Mouse (Mus musculus) hindbrain, embryonic 13.5 days (tissue): ENCODE measurements around the gene Ccdc62. TPM values are rescaled to one million over a fixed set of nuclear protein-coding genes. Genes with fewer than 3 reads are reported as not detected.
A peak's percentile ranks its signal among the peaks of the same experiment; 100 is the strongest.

Experiments
- ATAC-seq: fragments of 200-750 bp; cut with Nextera tagmentation; 2 replicates; pipeline ENCODE4 v1.8.0; 2017; ENCODE audit warnings: moderate TSS enrichment; ENCODE audit not compliant: low FRiP score
- H3K27ac ChIP-seq: fragments of 300-500 bp; sonication (generic); 2 replicates; pipeline ENCODE4 v1.5.1; 2015; ENCODE audit warnings: inconsistent platforms, mild to moderate bottlenecking, moderate library complexity
- H3K27me3 ChIP-seq: fragments of 300-500 bp; sonication (generic); 2 replicates; pipeline ENCODE4 v1.6.1; 2015; ENCODE audit warnings: mild to moderate bottlenecking, inconsistent platforms
- H3K36me3 ChIP-seq: fragments of 300-500 bp; sonication (generic); 2 replicates; pipeline ENCODE4 v1.6.1; 2015; ENCODE audit warnings: mild to moderate bottlenecking, inconsistent platforms
- H3K4me1 ChIP-seq: fragments of 300-500 bp; sonication (generic); replicated peaks from 2 replicates; pipeline ENCODE4 v1.6.1; 2015; ENCODE audit warnings: inconsistent platforms
- H3K4me2 ChIP-seq: fragments of 300-500 bp; sonication (generic); 2 replicates; pipeline ENCODE4 v1.6.1; 2015; ENCODE audit warnings: inconsistent platforms, mild to moderate bottlenecking, moderate library complexity
- H3K4me3 ChIP-seq: fragments of 300-500 bp; sonication (generic); 2 replicates; pipeline ENCODE4 v1.5.1; 2015; ENCODE audit warnings: mild to moderate bottlenecking, inconsistent platforms
- H3K9ac ChIP-seq: fragments of 300-500 bp; sonication (generic); 2 replicates; pipeline ENCODE4 v1.6.1; 2015; ENCODE audit warnings: mild to moderate bottlenecking, inconsistent platforms
- H3K9me3 ChIP-seq: fragments of 300-500 bp; sonication (generic); 2 replicates; pipeline ENCODE4 v1.6.1; 2016; ENCODE audit warnings: inconsistent platforms
- WGBS: fragments of 180-500 bp; shearing (Covaris S2); methylation state at CpG from one replicate; pipeline ENCODE4 v1.1.7; 2015; 5-methylcytosine and 5-hydroxymethylcytosine counted together
- polyA plus RNA-seq: library from polyadenylated mRNA; unstranded; fragments of >200 nt; fragmentation: Nextera tagmentation; extraction: Ambion mirVana; gene quantifications from 2 replicates; pipeline ENCODE4 v1.2.1, GENCODE M21; 2015

Gene Ccdc62
- polyA plus RNA-seq, 1 experiment from 2014 or later = 6.2 TPM

DNA sequence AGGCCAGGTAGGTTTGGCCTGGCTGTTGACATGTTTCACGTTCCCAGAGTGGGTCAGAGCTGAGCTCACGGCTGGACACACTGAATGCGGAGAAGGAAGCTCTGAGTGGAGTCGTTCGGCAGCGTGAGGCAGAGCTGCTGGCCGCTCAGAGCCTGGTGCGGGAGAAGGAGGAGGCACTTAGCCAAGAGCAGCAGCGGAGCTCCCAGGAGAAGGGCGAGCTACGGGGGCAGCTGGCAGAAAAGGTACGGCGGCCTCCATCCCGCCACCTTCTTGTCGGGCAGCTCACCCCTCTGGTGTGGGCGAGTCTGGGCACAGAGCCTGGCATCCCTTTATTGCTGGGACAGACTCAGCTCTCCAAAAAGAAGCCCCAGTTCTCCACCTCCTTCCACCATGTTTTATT is 67.3 kb downstream of the Ccdc62 start:
- Histone ChIP-seq H3K9me3 (no peaks in the 10 kb centered on the region), H3K27me3 (peaks cover 21% of the 10 kb centered on the region; the same call in 1 of the 2 replicates), H3K27ac (peak overlapping the region; percentile 37), H3K36me3 (peaks cover 23% of the 10 kb centered on the region), H3K9ac (no peak overlapping the region), H3K4me1 (peaks cover 26% of the 10 kb centered on the region), H3K4me2 (no peak overlapping the region), H3K4me3 (no peak overlapping the region)
- 80% methylated on average over 16 of the region's 16 CpGs for WGBS
- no peak for ATAC-seq

DNA sequence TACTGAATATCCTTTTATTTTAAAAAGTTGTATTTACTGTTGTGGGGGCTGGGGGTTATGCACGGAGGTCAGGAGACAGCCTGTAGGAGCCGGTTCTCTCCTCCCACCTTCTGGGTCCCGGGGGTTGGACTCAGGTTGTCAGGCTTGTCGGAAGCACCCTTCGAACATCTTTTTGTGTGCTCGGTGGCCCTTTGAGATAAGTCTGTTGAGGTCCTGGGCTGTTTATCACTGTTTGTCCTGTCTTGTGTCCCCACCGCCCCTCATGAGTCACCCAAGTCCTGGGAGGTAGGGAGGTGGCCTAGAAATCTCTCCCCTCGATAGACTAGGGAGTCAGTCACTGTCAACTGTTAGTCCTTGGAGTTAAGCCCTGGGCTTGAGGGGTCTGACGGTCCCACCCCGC is 67.9 kb downstream of the Ccdc62 start:
- Histone ChIP-seq H3K9ac (no peak overlapping the region), H3K4me3 (no peak overlapping the region), H3K9me3 (no peaks in the 10 kb centered on the region), H3K4me1 (peaks cover 32% of the 10 kb centered on the region), H3K4me2 (no peak overlapping the region), H3K27ac (no peak overlapping the region), H3K27me3 (peaks cover 21% of the 10 kb centered on the region; the same call in 1 of the 2 replicates), H3K36me3 (peaks cover 24% of the 10 kb centered on the region)
- WGBS = 87% methylated on average over 10 of the region's 10 CpGs
- no peak for ATAC-seq

DNA sequence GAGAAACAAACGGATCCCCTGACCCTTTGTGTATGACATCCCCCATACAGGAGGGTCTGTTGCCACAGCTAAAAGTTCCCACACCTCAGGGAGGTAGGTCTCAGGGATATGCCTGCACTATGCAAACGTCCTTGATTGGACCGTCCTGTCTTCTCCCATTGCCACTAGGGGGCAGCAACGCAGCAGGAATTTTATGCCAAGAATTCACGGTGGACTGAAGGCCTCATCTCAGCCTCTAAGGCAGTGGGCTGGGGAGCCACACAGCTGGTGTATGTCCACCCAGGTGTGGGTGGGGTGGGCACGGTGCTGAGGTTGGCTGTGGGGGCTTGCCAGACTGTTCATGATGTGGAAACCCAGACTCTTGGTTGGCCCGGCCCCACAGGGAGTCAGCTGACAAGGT is 70.3 kb downstream of the Ccdc62 start:
- Histone ChIP-seq H3K9ac (peak overlapping the region; percentile 21; the same call in 1 of the 2 replicates), H3K36me3 (peaks cover 47% of the 10 kb centered on the region), H3K4me1 (peaks cover 40% of the 10 kb centered on the region), H3K9me3 (no peaks in the 10 kb centered on the region), H3K4me3 (no peak overlapping the region), H3K27me3 (peaks cover 12% of the 10 kb centered on the region; the same call in 1 of the 2 replicates), H3K4me2 (no peak overlapping the region), H3K27ac (0 out of 2 replicates have a peak overlapping the region, but pooled peaks have one; percentile 44)
- WGBS = 15% methylated on average over 7 of the region's 7 CpGs
- ATAC-seq = peak; percentile 67

DNA sequence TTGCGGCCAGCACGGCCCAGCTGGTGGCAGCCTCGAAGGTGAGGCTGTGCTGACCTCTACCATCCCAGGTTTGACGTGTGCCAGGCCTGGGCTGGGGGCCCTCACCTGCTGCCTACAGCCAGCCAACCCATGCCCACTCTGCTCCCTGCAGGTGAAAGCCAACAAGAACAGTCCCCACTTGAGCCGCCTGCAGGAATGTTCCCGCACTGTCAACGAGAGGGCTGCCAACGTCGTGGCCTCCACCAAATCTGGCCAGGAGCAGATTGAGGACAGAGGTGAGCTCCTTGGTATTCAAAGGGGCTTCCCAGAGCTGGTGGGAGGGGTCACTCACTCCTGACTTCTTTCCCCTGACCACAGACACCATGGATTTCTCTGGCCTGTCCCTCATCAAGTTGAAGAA is 70.8 kb downstream of the Ccdc62 start:
- Histone ChIP-seq H3K27ac (0 out of 2 replicates have a peak overlapping the region, but pooled peaks have one; percentile 44), H3K36me3 (peaks cover 51% of the 10 kb centered on the region), H3K4me2 (no peak overlapping the region), H3K4me3 (no peak overlapping the region), H3K9me3 (no peaks in the 10 kb centered on the region), H3K27me3 (peaks cover 7% of the 10 kb centered on the region; the same call in 1 of the 2 replicates), H3K9ac (peak overlapping the region; percentile 21; the same call in 1 of the 2 replicates), H3K4me1 (peaks cover 45% of the 10 kb centered on the region)
- WGBS = 66% methylated on average over 9 of the region's 9 CpGs
- peak; percentile 9; the same call in 1 of the 2 replicates for ATAC-seq

DNA sequence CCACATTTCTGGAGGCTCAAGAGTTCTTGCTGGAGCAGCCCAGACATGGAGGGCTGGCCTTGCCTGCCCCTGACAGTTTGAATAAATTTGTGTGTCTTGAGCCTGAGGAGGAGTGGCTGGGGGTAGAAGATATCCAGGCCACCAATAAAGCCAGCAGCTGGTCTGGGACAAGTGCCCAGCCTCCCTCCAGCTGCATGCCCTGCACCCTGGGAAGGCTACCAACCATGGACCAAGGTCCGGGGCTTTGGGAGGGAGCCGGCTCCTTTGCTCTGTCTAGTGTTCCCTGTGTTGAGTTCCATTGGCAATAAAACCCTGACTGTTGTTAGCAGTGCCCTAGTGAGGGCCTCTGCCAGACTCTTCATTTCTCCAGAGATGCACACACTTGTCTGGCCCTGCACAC is 72.4 kb downstream of the Ccdc62 start:
- H3K27me3 ChIP-seq = peaks cover 7% of the 10 kb centered on the region; the same call in 1 of the 2 replicates
- H3K9ac ChIP-seq = no peak overlapping the region; the same call in 1 of the 2 replicates
- H3K9me3 ChIP-seq = no peaks in the 10 kb centered on the region
- H3K27ac ChIP-seq = peak overlapping the region; percentile 64
- peaks cover 67% of the 10 kb centered on the region for H3K36me3 ChIP-seq
- H3K4me3 ChIP-seq = no peak overlapping the region
- no peak for ATAC-seq
- no peak overlapping the region for H3K4me2 ChIP-seq
- peaks cover 42% of the 10 kb centered on the region for H3K4me1 ChIP-seq
- 82% methylated on average over 2 of the region's 2 CpGs for WGBS

DNA sequence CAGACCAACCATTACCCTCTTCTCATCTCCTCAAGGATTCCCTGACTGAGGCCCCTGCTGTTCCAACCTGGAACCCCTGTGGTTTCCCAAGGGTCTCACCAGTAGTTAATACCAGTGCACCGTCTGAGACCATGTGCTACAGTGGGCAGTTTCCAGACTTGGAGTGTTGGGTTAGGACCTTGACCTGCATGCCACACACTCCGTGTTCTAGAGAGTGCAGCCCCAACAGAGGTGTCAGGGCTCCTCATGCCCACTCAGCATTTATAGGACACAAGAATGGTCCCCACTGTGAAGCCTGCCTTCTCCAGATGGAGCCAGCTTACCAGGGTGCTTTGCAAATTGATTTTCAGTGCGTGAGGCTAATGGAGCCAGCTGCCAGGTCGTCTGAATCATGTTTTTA is 72.9 kb downstream of the Ccdc62 start:
- 56% methylated on average over 4 of the region's 4 CpGs for WGBS

DNA sequence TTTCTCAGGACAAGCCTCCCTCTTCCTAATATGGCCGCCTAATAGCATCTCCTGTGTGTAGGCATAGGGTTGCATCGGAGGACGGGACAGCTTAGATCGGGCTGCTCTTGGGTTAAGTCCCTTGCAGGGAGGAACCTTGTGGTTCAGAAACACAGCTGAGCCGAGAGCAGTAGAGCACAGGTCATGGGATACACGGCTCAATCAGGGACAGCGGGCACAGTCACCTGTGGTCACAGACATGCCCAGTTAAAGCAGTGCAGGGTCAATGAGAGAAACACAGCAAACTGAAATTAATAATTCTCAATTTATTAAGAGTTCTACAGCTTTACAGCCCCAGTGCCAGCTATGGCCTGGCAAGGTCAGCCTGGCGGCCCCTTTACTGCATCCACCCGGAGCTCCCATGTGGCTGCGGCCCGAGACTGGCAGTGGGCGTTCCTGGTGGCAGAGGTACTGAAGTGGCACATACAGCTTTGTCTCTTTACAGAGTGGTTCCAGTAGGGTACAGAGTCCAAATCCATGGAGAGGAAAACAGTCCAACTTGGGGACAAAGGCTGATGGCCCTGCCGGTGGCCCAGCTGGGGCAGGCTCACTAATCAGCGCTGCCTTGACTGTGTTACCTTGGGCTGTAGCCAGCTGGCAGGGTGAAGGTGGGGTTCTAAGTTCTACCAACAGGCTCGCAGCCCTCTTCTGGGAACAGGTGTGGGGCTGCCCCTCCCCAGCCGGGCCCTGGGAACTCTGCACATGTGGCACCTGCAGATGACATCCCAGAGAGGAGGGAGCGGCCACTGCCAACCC is 74.1 kb downstream of the Ccdc62 start:
- ATAC-seq = no peak
- Histone ChIP-seq H3K9ac (no peak overlapping the region), H3K4me1 (peaks cover 42% of the 10 kb centered on the region), H3K4me3 (no peak overlapping the region), H3K9me3 (no peaks in the 10 kb centered on the region), H3K27me3 (0 out of 2 replicates have a peak, but pooled peaks cover 4% of the 10 kb centered on the region), H3K36me3 (peaks cover 75% of the 10 kb centered on the region), H3K4me2 (no peak overlapping the region), H3K27ac (peak overlapping the region; percentile 49)
- 91% methylated on average over 17 of the region's 17 CpGs for WGBS

More for the DNA sequence above, 72.9 kb downstream of the Ccdc62 start:
- peak overlapping the region; percentile 64 for H3K27ac ChIP-seq
- peak overlapping the region; percentile 19; the same call in 1 of the 2 replicates for H3K9ac ChIP-seq
- H3K4me2 ChIP-seq = no peak overlapping the region
- peaks cover 42% of the 10 kb centered on the region for H3K4me1 ChIP-seq
- H3K36me3 ChIP-seq = peaks cover 72% of the 10 kb centered on the region
- no peaks in the 10 kb centered on the region for H3K9me3 ChIP-seq
- no peak for ATAC-seq
- peaks cover 7% of the 10 kb centered on the region; the same call in 1 of the 2 replicates for H3K27me3 ChIP-seq
- no peak overlapping the region for H3K4me3 ChIP-seq

DNA sequence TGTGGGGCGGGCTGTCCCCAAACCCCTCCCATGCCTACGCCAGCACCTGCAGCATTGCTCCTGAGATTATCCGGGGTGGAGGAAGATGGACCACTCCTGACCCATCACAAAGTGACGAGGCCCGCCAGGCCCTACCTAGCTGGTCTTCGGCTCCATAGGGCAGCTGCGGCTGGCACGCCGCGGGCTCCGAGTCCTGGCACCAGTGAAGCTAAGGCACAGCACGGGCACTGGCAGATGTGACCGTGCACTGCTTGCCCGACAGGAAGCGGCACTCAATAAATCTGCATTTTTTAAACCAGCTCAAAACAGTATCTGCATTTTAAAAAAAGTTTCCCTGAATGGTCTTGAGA is 74.6 kb downstream of the Ccdc62 start:
- peaks cover 76% of the 10 kb centered on the region for H3K36me3 ChIP-seq

DNA sequence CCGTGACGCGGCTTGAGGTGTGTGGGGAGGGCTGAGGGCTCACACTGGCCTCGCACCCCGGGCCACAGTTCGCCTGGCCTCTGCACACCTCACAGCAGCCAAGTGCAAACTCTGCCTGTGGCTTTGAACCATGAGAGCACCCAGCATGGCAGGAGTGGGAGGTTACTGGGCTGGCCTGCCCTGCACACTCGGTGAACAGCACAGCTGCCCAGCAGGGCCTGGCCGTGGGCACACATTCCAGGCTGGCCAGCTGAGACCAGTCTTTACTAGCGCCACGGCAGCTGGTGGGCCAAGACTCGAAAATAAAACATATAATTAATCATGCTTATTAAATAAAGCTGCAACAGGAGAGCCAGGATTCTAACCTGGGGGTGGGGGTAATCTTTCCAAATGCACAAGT is 75.1 kb downstream of the Ccdc62 start:
- Histone ChIP-seq H3K4me2 (no peak overlapping the region), H3K9me3 (no peaks in the 10 kb centered on the region), H3K27me3 (no peaks in the 10 kb centered on the region), H3K27ac (no peak overlapping the region), H3K36me3 (peaks cover 80% of the 10 kb centered on the region), H3K9ac (no peak overlapping the region), H3K4me1 (peaks cover 52% of the 10 kb centered on the region), H3K4me3 (no peak overlapping the region)
- no peak for ATAC-seq
- 74% methylated on average over 11 of the region's 11 CpGs for WGBS

More for the DNA sequence above, 74.6 kb downstream of the Ccdc62 start:
- H3K27me3 ChIP-seq = no peaks in the 10 kb centered on the region
- H3K27ac ChIP-seq = peak overlapping the region; percentile 49; the same call in 1 of the 2 replicates
- H3K9ac ChIP-seq = no peak overlapping the region
- no peak for ATAC-seq
- no peak overlapping the region for H3K4me2 ChIP-seq
- no peaks in the 10 kb centered on the region for H3K9me3 ChIP-seq
- peaks cover 47% of the 10 kb centered on the region for H3K4me1 ChIP-seq
- 92% methylated on average over 15 of the region's 15 CpGs for WGBS
- H3K4me3 ChIP-seq = no peak overlapping the region

DNA sequence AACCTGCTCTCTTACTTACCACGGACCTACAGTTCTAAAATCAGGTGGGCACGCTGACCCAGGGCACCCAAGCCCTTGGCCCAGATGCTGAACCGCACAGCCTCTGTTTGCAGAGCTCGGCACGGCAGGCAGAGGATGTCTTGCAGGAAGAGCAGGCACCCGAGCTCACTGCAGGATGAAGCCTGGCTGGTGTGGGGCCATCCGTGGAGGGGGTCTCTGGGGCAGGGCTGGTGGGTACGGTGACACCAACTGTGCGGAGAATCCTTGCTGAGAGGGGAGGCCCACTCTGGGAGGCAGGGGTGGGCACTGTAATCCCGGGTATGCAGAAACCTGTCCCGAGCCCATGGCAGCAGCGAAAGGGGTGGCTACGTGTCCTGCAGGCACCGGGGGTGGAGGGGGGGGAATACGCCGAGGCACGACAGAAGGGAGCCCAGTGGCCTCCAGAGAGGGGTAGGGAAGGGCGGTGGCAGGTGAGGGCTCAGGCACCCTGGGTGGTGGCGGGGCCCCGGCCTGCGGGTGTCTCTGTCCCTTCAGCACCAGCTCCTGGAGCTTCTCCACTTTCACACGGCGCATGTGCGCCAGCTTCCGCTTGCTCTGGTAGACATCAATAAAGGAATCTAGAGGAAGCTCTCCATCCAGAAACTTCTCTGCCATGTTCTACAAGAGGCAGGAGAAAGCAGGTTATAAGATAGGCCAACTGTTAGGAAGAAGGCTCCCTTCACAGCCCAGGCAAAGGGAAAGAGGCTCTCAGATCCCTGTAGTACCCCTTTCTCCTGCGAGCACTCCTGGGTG is 75.8 kb downstream of the Ccdc62 start:
- H3K36me3 ChIP-seq = peaks cover 77% of the 10 kb centered on the region
- ATAC-seq = no peak
- H3K4me1 ChIP-seq = peaks cover 54% of the 10 kb centered on the region
- H3K4me3 ChIP-seq = no peak overlapping the region
- 90% methylated on average over 26 of the region's 26 CpGs for WGBS
- no peaks in the 10 kb centered on the region for H3K9me3 ChIP-seq
- H3K27ac ChIP-seq = peak overlapping the region; percentile 40
- no peak overlapping the region for H3K4me2 ChIP-seq
- H3K9ac ChIP-seq = 0 out of 2 replicates have a peak overlapping the region, but pooled peaks have one; percentile 19
- no peaks in the 10 kb centered on the region for H3K27me3 ChIP-seq

DNA sequence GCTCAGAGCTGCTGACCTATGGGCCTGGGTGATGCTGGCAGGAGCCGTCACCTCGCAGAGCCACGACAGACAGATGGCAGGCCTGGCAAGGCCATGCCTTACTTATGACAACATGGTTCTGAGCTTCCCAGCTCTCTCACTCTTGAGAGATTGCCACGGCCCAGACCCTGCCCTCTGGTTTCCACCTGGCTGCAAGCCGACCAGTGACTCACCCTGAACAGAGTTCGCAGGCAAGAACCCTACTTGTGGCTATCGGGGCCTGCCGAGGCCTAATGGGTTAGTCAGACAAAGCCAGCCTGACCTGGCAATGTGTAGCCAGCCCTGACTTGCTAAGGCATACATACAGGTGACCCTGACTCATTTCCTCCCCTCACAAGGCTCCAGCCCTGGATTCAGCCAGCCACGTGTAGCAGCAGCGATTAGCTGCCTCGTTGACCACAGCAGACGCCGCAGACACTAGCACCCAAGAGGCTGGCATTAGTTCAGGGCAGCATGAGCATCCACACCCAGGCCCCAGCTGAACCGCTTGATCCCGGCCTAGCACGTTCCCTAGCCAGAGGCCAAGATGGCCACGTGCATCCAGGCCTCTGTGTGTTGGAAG is 76.5 kb downstream of the Ccdc62 start:
- no peak for ATAC-seq
- no peaks in the 10 kb centered on the region for H3K9me3 ChIP-seq

DNA sequence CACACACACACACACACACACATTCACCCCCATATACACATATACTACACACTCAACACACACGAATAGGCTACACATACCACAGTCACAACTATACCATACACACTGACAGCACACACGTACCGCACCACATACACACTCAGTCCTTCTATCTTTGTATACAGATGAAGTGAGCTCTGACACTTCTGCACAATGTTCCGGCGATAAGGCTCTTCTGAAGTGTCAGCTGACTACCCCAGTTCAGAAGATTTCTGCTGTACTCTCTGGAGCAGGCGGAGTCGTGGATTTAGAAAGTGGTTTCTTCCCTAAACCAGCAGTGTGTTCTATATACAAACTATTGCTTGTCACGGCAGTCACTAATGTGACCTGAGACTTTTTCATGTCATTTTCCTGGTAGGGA is 79.6 kb downstream of the Ccdc62 start:
- Histone ChIP-seq H3K4me1 (peaks cover 69% of the 10 kb centered on the region), H3K27ac (peak overlapping the region; percentile 91), H3K27me3 (no peaks in the 10 kb centered on the region), H3K4me3 (no peak overlapping the region), H3K9me3 (no peaks in the 10 kb centered on the region), H3K9ac (no peak overlapping the region), H3K36me3 (peaks cover 53% of the 10 kb centered on the region), H3K4me2 (no peak overlapping the region)
- no peak for ATAC-seq
- WGBS = 91% methylated on average over 8 of the region's 8 CpGs

More for the DNA sequence above, 76.5 kb downstream of the Ccdc62 start:
- H3K4me2 ChIP-seq = no peak overlapping the region
- H3K4me1 ChIP-seq = peaks cover 60% of the 10 kb centered on the region
- peaks cover 74% of the 10 kb centered on the region for H3K36me3 ChIP-seq
- H3K27ac ChIP-seq = 0 out of 2 replicates have a peak overlapping the region, but pooled peaks have one; percentile 40
- H3K27me3 ChIP-seq = no peaks in the 10 kb centered on the region
- H3K4me3 ChIP-seq = no peak overlapping the region
- WGBS = 87% methylated on average over 17 of the region's 17 CpGs
- 0 out of 2 replicates have a peak overlapping the region, but pooled peaks have one; percentile 19 for H3K9ac ChIP-seq
